Mouse (Mus musculus): Measurements from ENCODE around the gene Gm28308. TPM values are rescaled to one million over a fixed set of nuclear protein-coding genes. Genes with fewer than 3 reads are reported as not detected.

Gm28308 gene
- total and polyA plus RNA-seq, 2 experiments from 2014 or later = not detected

GRCm38 (mm10) chr6:52180726-52181125 is 32.4 kb downstream of the Gm28308 start:
- Histone ChIP-seq H3K9ac (replicated peaks; ENCODE audit: low read length, poor library complexity, severe bottlenecking) (no peak overlapping the region), H3K27me3 (ENCODE audit: insufficient read depth, low read length) (peaks cover 95% of the 10 kb centered on the region), H3K9me3 (ENCODE audit: low read length) (no peaks in the 10 kb centered on the region), H3K36me3 (ENCODE audit: insufficient read depth, low read length) (no peaks in the 10 kb centered on the region), H3K4me3 (ENCODE audit: low read depth, low read length) (no peak overlapping the region), H3K27ac (ENCODE audit: low read depth, low read length) (no peak overlapping the region), H3K4me2 (ENCODE audit: low read depth, low read length, poor library complexity, severe bottlenecking) (no peak overlapping the region), H3K4me1 (ENCODE audit: insufficient read depth, low read length) (no peaks in the 10 kb centered on the region)
- TF ChIP-seq CTCF (IDR thresholded peaks at IDR 0.05) = no peak
- 7% methylated on average over 3 of the region's 3 CpGs for WGBS
- no peak for ATAC-seq (ENCODE audit: low FRiP score)
- DNase-seq (ENCODE audit: low spot score) = no peak

- no peak for ATAC-seq (ENCODE audit: low FRiP score)
- no peaks in the 10 kb centered on the region for H3K36me3 ChIP-seq (ENCODE audit: insufficient read depth, low read length)
- WGBS = 2% methylated on average over 11 of the region's 11 CpGs
- H3K9me3 ChIP-seq (ENCODE audit: low read length) = no peaks in the 10 kb centered on the region
- no peak overlapping the region for H3K27ac ChIP-seq (ENCODE audit: low read depth, low read length)
- H3K9ac ChIP-seq (replicated peaks; ENCODE audit: low read length, poor library complexity, severe bottlenecking) = no peak overlapping the region
- no peak overlapping the region for H3K4me3 ChIP-seq (ENCODE audit: low read depth, low read length)
- H3K27me3 ChIP-seq (ENCODE audit: insufficient read depth, low read length) = peaks cover 94% of the 10 kb centered on the region
- DNase-seq (ENCODE audit: low spot score) = no peak
- H3K4me2 ChIP-seq (ENCODE audit: low read depth, low read length, poor library complexity, severe bottlenecking) = no peak overlapping the region
- no peak for TF ChIP-seq CTCF (IDR thresholded peaks at IDR 0.05)
- H3K4me1 ChIP-seq (ENCODE audit: insufficient read depth, low read length) = no peaks in the 10 kb centered on the region
Measured at GRCm38 (mm10) chr6:52180213-52180710, 32.9 kb downstream of the Gm28308 start.

GRCm38 (mm10) chr6:52179690-52180089 is 33.4 kb downstream of the Gm28308 start:
- no peak overlapping the region for H3K27ac ChIP-seq (ENCODE audit: low read depth, low read length)
- no peak overlapping the region for H3K4me2 ChIP-seq (ENCODE audit: low read depth, low read length, poor library complexity, severe bottlenecking)
- no peaks in the 10 kb centered on the region for H3K9me3 ChIP-seq (ENCODE audit: low read length)
- DNase-seq (ENCODE audit: low spot score) (no peak), ATAC-seq (ENCODE audit: low FRiP score) (no peak)
- H3K9ac ChIP-seq (replicated peaks; ENCODE audit: low read length, poor library complexity, severe bottlenecking) = no peak overlapping the region
- no peak overlapping the region for H3K4me3 ChIP-seq (ENCODE audit: low read depth, low read length)
- H3K4me1 ChIP-seq (ENCODE audit: insufficient read depth, low read length) = no peaks in the 10 kb centered on the region
- H3K36me3 ChIP-seq (ENCODE audit: insufficient read depth, low read length) = no peaks in the 10 kb centered on the region
- H3K27me3 ChIP-seq (ENCODE audit: insufficient read depth, low read length) = peaks cover 95% of the 10 kb centered on the region
- TF ChIP-seq CTCF (IDR thresholded peaks at IDR 0.05) = no peak
- 1% methylated on average over 10 of the region's 10 CpGs for WGBS

GRCm38 (mm10) chr6:52178918-52179665 is 34.0 kb downstream of the Gm28308 start:
- Histone ChIP-seq H3K9me3 (ENCODE audit: low read length) (no peaks in the 10 kb centered on the region), H3K4me1 (ENCODE audit: insufficient read depth, low read length) (no peaks in the 10 kb centered on the region), H3K27me3 (ENCODE audit: insufficient read depth, low read length) (peaks cover 90% of the 10 kb centered on the region), H3K4me2 (ENCODE audit: low read depth, low read length, poor library complexity, severe bottlenecking) (no peak overlapping the region), H3K36me3 (ENCODE audit: insufficient read depth, low read length) (no peaks in the 10 kb centered on the region), H3K27ac (ENCODE audit: low read depth, low read length) (no peak overlapping the region), H3K9ac (replicated peaks; ENCODE audit: low read length, poor library complexity, severe bottlenecking) (no peak overlapping the region), H3K4me3 (ENCODE audit: low read depth, low read length) (no peak overlapping the region)
- ATAC-seq (ENCODE audit: low FRiP score) = no peak
- TF ChIP-seq CTCF (IDR thresholded peaks at IDR 0.05) = no peak
- no peak for DNase-seq (ENCODE audit: low spot score)
- WGBS = 0% methylated on average over 4 of the region's 4 CpGs

- H3K9ac ChIP-seq (replicated peaks; ENCODE audit: low read length, poor library complexity, severe bottlenecking) = no peak overlapping the region
- no peak overlapping the region for H3K4me3 ChIP-seq (ENCODE audit: low read depth, low read length)
- WGBS = 2% methylated on average over 9 of the region's 9 CpGs
- ATAC-seq (ENCODE audit: low FRiP score) (no peak), DNase-seq (ENCODE audit: low spot score) (no peak)
- H3K4me2 ChIP-seq (ENCODE audit: low read depth, low read length, poor library complexity, severe bottlenecking) = no peak overlapping the region
- no peak for TF ChIP-seq CTCF (IDR thresholded peaks at IDR 0.05)
- H3K4me1 ChIP-seq (ENCODE audit: insufficient read depth, low read length) = no peaks in the 10 kb centered on the region
- H3K9me3 ChIP-seq (ENCODE audit: low read length) = no peaks in the 10 kb centered on the region
- no peaks in the 10 kb centered on the region for H3K36me3 ChIP-seq (ENCODE audit: insufficient read depth, low read length)
- no peak overlapping the region for H3K27ac ChIP-seq (ENCODE audit: low read depth, low read length)
- H3K27me3 ChIP-seq (ENCODE audit: insufficient read depth, low read length) = peaks cover 88% of the 10 kb centered on the region
Measured at GRCm38 (mm10) chr6:52177806-52178205, 35.3 kb downstream of the Gm28308 start.

- no peak within 1 kb of the TSS for H3K9ac ChIP-seq (replicated peaks; ENCODE audit: low read length, poor library complexity, severe bottlenecking)
- no peaks in the 10 kb centered on the region for H3K4me1 ChIP-seq (ENCODE audit: insufficient read depth, low read length)
- no peaks in the 10 kb centered on the region for H3K36me3 ChIP-seq (ENCODE audit: insufficient read depth, low read length)
- H3K27me3 ChIP-seq (ENCODE audit: insufficient read depth, low read length) = peaks cover 88% of the 10 kb centered on the region
- no peaks in the 10 kb centered on the region for H3K9me3 ChIP-seq (ENCODE audit: low read length)
- H3K4me3 ChIP-seq (ENCODE audit: low read depth, low read length) = no peak within 1 kb of the TSS
- TF ChIP-seq CTCF (IDR thresholded peaks at IDR 0.05) = no peak
- DNase-seq (ENCODE audit: low spot score) (no peak), ATAC-seq (ENCODE audit: low FRiP score) (no peak)
- no peak within 1 kb of the TSS for H3K27ac ChIP-seq (ENCODE audit: low read depth, low read length)
- H3K4me2 ChIP-seq (ENCODE audit: low read depth, low read length, poor library complexity, severe bottlenecking) = no peak within 1 kb of the TSS
- under 1% methylated on average over 36 of the region's 36 CpGs for WGBS
Measured at GRCm38 (mm10) chr6:52177061-52177735, 35.9 kb downstream of the Gm28308 start, which contains the start of gene 5730596B20Rik. Gene 5730596B20Rik, plus strand, starts transcription at chr6:52177498.
